Mouse (Mus musculus) heart, postnatal 0 days (tissue): ENCODE measurements around the gene Nuak2.

Experiments
- CTCF ChIP-seq: IDR thresholded peaks from 2 replicates; pipeline ENCODE4 v1.5.1; 2016; ENCODE audit warnings: antibody characterized with exemption, control low read depth, low read depth
- EP300 ChIP-seq: IDR thresholded peaks from 2 replicates; pipeline ENCODE4 v1.6.1; 2016; ENCODE audit warnings: antibody characterized with exemption, low read depth

DNA sequence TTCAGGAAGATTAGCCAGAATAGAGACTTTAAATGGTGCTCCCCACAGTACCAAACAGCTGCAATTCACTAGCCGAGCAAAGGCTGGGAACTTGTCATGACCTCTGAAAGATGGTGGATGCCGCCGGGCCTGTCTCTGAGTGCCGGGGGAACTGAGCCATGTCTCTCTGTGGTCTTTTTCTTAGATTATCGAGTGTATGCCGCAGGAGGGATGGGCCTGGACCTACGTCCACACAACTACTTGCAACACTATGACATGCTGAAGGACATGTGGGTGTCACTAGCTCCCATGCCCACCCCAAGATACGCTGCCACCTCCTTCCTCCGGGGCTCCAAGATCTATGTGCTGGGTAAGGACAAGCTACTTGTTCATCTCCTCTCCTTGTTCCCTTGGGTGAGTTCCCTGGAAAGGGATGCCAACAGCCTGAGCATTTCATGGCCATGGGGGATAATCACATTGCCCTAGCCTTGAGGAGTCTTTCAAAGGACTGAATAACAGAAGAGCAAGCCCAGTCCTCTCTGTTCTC lies 13.5 kb upstream of the Nuak2 start:
- TF ChIP-seq CTCF (no peak), EP300 (no peak)
